ENCODE assay signal across 15 mouse cellular contexts in genomic region chr12:76518909-76519842, GRCm38 (mm10). TPM values are rescaled to one million over a fixed set of nuclear protein-coding genes. Genes with fewer than 3 reads are reported as not detected.
A peak's percentile ranks its signal among the peaks of the same experiment; 100 is the strongest.
DNase-seq lines count a peak whose midpoint lies in the region; ATAC-seq and TF ChIP-seq lines count a peak whose summit lies in the region.
"Had no signal": no experiment of that assay in that cellular context is flagged by ENCODE, and none has a peak within 500 bp of the region (broad histone marks: within the 10 kb centered on the region; RNA-seq: fewer than 3 reads in every experiment).

No protein-coding gene starts in this region.

- H3K27me3 ChIP-seq in kidney, embryonic 15.5 days: no peaks in the 10 kb centered on the region
- no peaks in the 10 kb centered on the region for H3K27me3 ChIP-seq in limb, embryonic 10.5 days (ENCODE audit: low read depth, poor library complexity, severe bottlenecking)
- H3K27me3 ChIP-seq in liver, postnatal 0 days (ENCODE audit: insufficient read depth, low read length): no peaks in the 10 kb centered on the region
- H3K27me3 ChIP-seq: hindbrain, embryonic 13.5 days; limb, embryonic 13.5 days; midbrain, embryonic 13.5 days; neural tube, embryonic 13.5 days; stomach, embryonic 15.5 days had no signal

- no peak overlapping the region for H3K4me3 ChIP-seq in kidney, embryonic 15.5 days (replicated peaks)
- H3K4me3 ChIP-seq in limb, embryonic 10.5 days: no peak overlapping the region
- H3K4me3 ChIP-seq in liver, postnatal 0 days (ENCODE audit: low read depth, low read length): no peak overlapping the region
- H3K4me3 ChIP-seq: hindbrain, embryonic 13.5 days; layer of hippocampus, adult 2 months; limb, embryonic 13.5 days; midbrain, embryonic 13.5 days; neural tube, embryonic 13.5 days; stomach, embryonic 15.5 days had no signal

- H3K4me1 ChIP-seq in kidney, embryonic 15.5 days: peaks cover 12% of the 10 kb centered on the region
- peaks cover 19% of the 10 kb centered on the region for H3K4me1 ChIP-seq in limb, embryonic 10.5 days
- H3K4me1 ChIP-seq in liver, postnatal 0 days (ENCODE audit: insufficient read depth): no peaks in the 10 kb centered on the region
- H3K4me1 ChIP-seq: hindbrain, embryonic 13.5 days; midbrain, embryonic 13.5 days; neural tube, embryonic 13.5 days; stomach, embryonic 15.5 days had no signal

- H3K9ac ChIP-seq in kidney, embryonic 15.5 days: no peak overlapping the region
- no peak overlapping the region for H3K9ac ChIP-seq in liver, postnatal 0 days (replicated peaks)
- H3K9ac ChIP-seq: hindbrain, embryonic 13.5 days; limb, embryonic 13.5 days; lung, embryonic 14.5 days; midbrain, embryonic 13.5 days; neural tube, embryonic 13.5 days; stomach, embryonic 15.5 days had no signal

- ATAC-seq in kidney, embryonic 15.5 days (replicated peaks; ENCODE audit: low FRiP score): no peak
- ATAC-seq in megakaryocyte progenitor cell, adult 5-6 weeks (replicated peaks; ENCODE audit: poor library complexity): peak; percentile 39; the same call in 1 of the 2 replicates
- ATAC-seq in liver, postnatal 0 days: no peak
- ATAC-seq: midbrain, embryonic 13.5 days had no signal

- no peak overlapping the region for H3K4me2 ChIP-seq in kidney, embryonic 15.5 days
- no peak overlapping the region for H3K4me2 ChIP-seq in liver, postnatal 0 days (ENCODE audit: low read depth, low read length)
- H3K4me2 ChIP-seq: hindbrain, embryonic 13.5 days; limb, embryonic 13.5 days; lung, embryonic 14.5 days; midbrain, embryonic 13.5 days; neural tube, embryonic 13.5 days; stomach, embryonic 15.5 days had no signal

- TF ChIP-seq EP300 in liver, postnatal 0 days (IDR thresholded peaks at IDR 0.05; ENCODE audit: low read depth): no peak

- no peak for TF ChIP-seq CTCF in liver, postnatal 0 days (IDR thresholded peaks at IDR 0.05; ENCODE audit: low read depth)

- H3K27ac ChIP-seq in kidney, embryonic 15.5 days: no peak overlapping the region
- no peak overlapping the region for H3K27ac ChIP-seq in limb, embryonic 10.5 days
- H3K27ac ChIP-seq in liver, postnatal 0 days (ENCODE audit: low read depth): no peak overlapping the region
- H3K27ac ChIP-seq: hindbrain, embryonic 13.5 days; layer of hippocampus, adult 2 months; limb, embryonic 13.5 days; midbrain, embryonic 13.5 days; neural tube, embryonic 13.5 days; stomach, embryonic 15.5 days had no signal

- peak; percentile 28 to 67 for DNase-seq in adrenal gland, adult (ENCODE audit: inconsistent age in 2 of 2, low spot score in 1 of 2)
- no peak for DNase-seq in adrenal gland, adult 8-10 months
- peak; percentile 64 for DNase-seq in kidney, postnatal 14 days
- DNase-seq in cerebellum, postnatal 25 days: peak; percentile 82 to 83
- DNase-seq in limb, embryonic 10.5 days (ENCODE audit: low spot score): no peak
- no peak for DNase-seq in liver, postnatal 0 days
- DNase-seq: lung, embryonic 14.5 days had no signal

- H3K9me3 ChIP-seq in kidney, embryonic 15.5 days (replicated peaks): no peaks in the 10 kb centered on the region
- H3K9me3 ChIP-seq in limb, embryonic 10.5 days (replicated peaks): no peaks in the 10 kb centered on the region
- H3K9me3 ChIP-seq in liver, postnatal 0 days (ENCODE audit: low read length): no peaks in the 10 kb centered on the region
- H3K9me3 ChIP-seq: hindbrain, embryonic 13.5 days; limb, embryonic 13.5 days; midbrain, embryonic 13.5 days; neural tube, embryonic 13.5 days; stomach, embryonic 15.5 days had no signal

- 71% methylated on average over 12 of the region's 12 CpGs for WGBS in kidney, embryonic 15.5 days
- WGBS in limb, embryonic 10.5 days: 83% methylated on average over 12 of the region's 12 CpGs
- 59% methylated on average over 12 of the region's 12 CpGs for WGBS in liver, postnatal 0 days (ENCODE audit: insufficient replicate concordance)

- no peaks in the 10 kb centered on the region for H3K36me3 ChIP-seq in kidney, embryonic 15.5 days
- no peaks in the 10 kb centered on the region for H3K36me3 ChIP-seq in limb, embryonic 10.5 days
- H3K36me3 ChIP-seq in liver, postnatal 0 days (replicated peaks; ENCODE audit: insufficient read depth, low read length): no peaks in the 10 kb centered on the region
- H3K36me3 ChIP-seq: hindbrain, embryonic 13.5 days; limb, embryonic 13.5 days; midbrain, embryonic 13.5 days; neural tube, embryonic 13.5 days; stomach, embryonic 15.5 days had no signal

RNA-seq across cellular contexts. Expression of gene Plekhg3, which starts 11.5 kb away (rescaled TPM):
- 10 to 100 TPM; 10.8 to 23.4 (median 16.2) TPM for total RNA-seq in adrenal gland, adult 8-10 months (2022)
- polyA plus RNA-seq in kidney, embryonic 15.5 days (2015; fragmentation: Nextera tagmentation; extraction: Ambion mirVana): 18.2 and 18.8 TPM in 2 replicates
- 11.1 and 13.6 TPM in 2 replicates for total RNA-seq in megakaryocyte progenitor cell, adult 5-6 weeks (2015)
- 13.7 and 13.9 TPM in 2 replicates for total RNA-seq in megakaryocyte progenitor cell, adult 5-6 weeks (2017)
- 5.7 and 6.2 TPM in 2 replicates for polyA plus RNA-seq in limb, embryonic 10.5 days (2016; fragmentation: Nextera tagmentation; extraction: Ambion mirVana)
- 3.3 and 3.7 TPM in 2 replicates for polyA plus RNA-seq in liver, postnatal 0 days (2015; fragmentation: Nextera tagmentation; extraction: Ambion mirVana)

Comparison
In these comparisons a context has a peak if more than half of its experiments do, and no peak if none do; other contexts are left out.
1. DNase-seq: peak in adrenal gland, adult (2 of 2), kidney, postnatal 14 days (single experiment) and cerebellum, postnatal 25 days (2 of 2); none in adrenal gland, adult 8-10 months (single experiment), limb, embryonic 10.5 days (single experiment) and liver, postnatal 0 days (single experiment).